Mouse (Mus musculus) cerebellum, postnatal 25 days (tissue): ENCODE measurements around the gene Vapa.
"Not testable (repeated sequence)": the region's sequence is repeated elsewhere in the genome, so short reads cannot be mapped to it uniquely, and the experiment has no call there.

Experiments
- DNase-seq, 2 experiments: peaks; one replicate each; pipeline ENCODE4 v3.0.0; 2021; ENCODE audit warnings: mixed read lengths in 2 of 2

Vapa gene

GRCm38 (mm10) chr17:65561361-65562015, 51.9 kb downstream of the Vapa start:
- DNase-seq: no peak

DNA sequence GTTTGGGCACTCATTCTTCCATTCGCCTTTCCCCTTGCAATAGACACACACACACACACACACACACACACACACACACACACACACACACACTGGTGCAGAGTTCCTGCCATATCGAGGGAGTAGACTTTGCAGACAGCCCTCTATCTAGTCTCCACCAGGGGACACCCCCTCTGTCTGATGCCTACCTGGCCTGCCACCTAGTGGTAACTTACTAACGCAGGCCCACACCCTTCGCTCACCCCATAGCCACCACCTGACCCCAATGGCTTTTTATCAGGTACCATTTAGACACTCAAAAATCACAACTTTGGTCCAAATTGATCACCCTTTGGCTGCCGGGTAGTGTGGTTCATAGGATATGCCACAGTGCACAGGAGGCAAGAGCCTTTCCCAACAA, 54.1 kb downstream of the Vapa start:
- DNase-seq: peak in 1 of 2 experiments; percentile 31

- DNase-seq: no peak
These were observed 54.6 kb downstream of the Vapa start for GRCm38 (mm10) chr17:65558788-65559187.

DNA sequence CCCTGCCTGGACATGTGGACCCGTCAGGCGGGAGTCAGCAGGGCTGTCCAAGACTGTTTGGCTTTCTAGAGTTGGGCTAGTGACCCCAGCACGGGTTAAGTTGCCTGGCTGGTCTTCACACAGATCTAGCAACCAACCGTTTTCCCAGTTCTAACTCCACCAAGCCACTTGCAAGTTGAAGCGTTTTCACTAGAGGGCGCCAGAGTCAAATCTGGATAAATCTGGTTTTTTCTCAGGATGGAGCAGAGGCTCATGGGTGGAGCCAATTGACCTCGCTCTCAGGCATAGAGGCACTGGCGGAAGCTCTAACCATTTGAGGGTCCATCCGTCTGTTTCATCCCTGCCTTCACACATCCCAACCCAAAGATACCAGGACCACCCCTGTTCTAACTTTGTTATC, 55.1 kb downstream of the Vapa start:
- DNase-seq: peak; percentile 70 to 81

GRCm38 (mm10) chr17:65557212-65557611, 56.1 kb downstream of the Vapa start:
- no peak for DNase-seq

DNA sequence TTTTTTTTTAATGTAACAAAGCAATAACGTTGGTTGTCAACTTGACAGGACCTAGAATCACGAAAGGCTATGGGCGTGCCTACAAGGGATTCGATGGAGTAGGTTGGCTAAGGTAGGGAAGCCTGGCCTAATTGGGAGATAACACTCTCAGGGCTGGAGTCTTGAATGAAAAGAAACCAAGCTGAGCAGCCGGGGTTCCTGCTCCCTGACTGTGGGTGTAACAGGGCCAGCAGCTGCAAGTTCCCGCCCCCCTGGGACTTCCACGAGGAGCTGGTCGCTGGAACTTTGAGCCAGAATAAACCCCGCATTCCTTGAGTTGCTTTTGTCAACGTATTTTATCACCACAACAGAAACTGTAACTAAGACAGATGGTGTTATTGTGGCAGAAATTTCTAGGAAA, 56.6 kb downstream of the Vapa start:
- DNase-seq: no peak

GRCm38 (mm10) chr17:65552426-65552997, 60.8 kb downstream of the Vapa start:
- no peak for DNase-seq

- no peak for DNase-seq
These were observed 63.0 kb downstream of the Vapa start for GRCm38 (mm10) chr17:65550357-65550756.

- no peak for DNase-seq
These were observed 64.5 kb downstream of the Vapa start for GRCm38 (mm10) chr17:65548698-65549365.

DNA sequence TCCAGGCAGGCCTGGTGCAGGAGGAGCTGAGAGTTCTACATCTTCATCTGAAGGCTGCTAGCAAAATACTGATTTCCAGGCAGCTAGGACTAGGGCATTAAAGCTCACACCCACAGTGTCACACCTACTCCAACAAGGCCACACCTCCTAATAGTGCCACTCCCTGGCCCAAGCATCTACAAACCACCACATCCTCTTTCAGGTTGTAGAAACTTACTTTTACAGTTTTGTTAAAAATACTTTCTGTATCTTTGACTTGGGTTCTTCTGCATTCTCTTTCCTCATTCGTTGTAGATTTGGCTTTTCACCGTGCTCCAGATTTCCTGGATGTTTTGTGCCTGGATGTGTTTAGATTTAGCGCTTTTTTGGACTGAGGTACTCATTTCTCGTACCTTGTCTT, 67.1 kb downstream of the Vapa start:
- DNase-seq: not testable (repeated sequence)

GRCm38 (mm10) chr17:65540441-65541272, 72.7 kb downstream of the Vapa start, which contains the start of gene Tmem232:
Gene Tmem232 (minus strand): TSS chr17:65540782.
- DNase-seq: peak; percentile 36 to 49

- DNase-seq: peak; percentile 52 to 65
These were observed 77.2 kb downstream of the Vapa start for GRCm38 (mm10) chr17:65536156-65536555.

DNA sequence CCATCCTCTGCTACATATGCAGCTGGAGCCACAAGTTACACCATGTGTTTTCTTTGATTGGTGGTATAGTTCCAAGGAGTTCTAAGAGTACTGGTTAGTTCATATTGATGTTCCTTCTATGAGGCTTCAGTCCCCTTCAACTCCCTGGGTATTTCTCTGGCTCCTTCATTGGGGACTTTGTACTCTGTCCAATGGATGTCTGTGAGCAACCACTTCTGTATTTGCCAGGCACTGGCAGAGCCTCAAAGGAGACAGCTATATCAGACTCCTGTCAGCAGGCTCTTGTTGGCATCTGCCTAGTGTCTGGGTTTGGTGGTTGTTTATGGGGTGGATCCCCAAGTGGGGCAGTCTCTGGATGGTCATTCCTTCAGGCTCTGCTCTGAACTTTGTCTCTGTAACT, 81.0 kb downstream of the Vapa start:
- not testable (repeated sequence) for DNase-seq
